Mouse (Mus musculus) CD4-positive helper T cell, adult 2 months (primary cell): Measurements from ENCODE around the gene Zc3h12a.

Source experiments
- DNase-seq: peaks from one replicate; pipeline ENCODE4 v3.0.0-alpha.2; 2012; ENCODE audit warnings: low read depth, missing footprints, low spot score

Gene Zc3h12a

DNA sequence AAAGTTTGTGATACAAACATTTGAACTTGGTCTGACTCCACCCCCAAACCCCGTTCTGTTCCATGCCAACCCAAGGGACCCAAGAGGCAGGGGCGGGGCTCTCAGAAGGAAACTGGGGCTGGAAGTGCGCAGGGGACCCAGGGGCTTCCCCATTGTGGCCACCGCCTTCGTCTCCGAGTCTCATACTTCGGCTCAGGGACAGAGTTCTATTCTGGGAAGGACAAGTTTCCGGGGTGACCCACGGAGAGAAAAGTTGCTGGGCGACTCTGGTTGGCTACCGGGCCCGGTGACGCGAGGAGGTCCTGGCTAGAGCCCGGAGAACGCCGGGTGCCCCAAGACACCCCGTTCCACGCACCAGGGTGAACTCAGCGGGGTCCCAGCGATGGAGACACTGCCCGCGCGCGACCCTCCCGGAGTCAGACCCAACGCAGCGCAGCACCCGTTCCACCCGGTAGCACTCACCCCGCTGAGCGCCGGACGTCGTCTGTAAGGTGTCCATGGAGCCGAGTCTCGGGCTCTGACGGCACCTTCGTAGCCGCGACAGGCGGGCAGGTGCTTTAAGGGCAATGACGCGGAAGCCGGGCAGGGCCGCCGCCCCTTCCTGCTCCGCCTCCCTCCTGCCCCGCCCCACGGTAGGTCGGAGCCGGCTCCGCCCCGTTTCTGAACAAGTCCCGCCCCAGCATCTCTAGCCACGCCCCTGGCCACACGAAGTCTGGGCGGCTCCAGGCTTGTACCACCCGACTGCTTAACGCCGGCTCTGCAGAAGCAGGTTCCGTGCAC, at the start of gene Zc3h12a:
Gene Zc3h12a (minus strand): TSS at position 536 of the 780 bp plus-strand sequence.
- peak; percentile 96 for DNase-seq

GRCm38 (mm10) chr4:125176639-125177165, 49.1 kb upstream of the Zc3h12a start:
- DNase-seq, result no peak

DNA sequence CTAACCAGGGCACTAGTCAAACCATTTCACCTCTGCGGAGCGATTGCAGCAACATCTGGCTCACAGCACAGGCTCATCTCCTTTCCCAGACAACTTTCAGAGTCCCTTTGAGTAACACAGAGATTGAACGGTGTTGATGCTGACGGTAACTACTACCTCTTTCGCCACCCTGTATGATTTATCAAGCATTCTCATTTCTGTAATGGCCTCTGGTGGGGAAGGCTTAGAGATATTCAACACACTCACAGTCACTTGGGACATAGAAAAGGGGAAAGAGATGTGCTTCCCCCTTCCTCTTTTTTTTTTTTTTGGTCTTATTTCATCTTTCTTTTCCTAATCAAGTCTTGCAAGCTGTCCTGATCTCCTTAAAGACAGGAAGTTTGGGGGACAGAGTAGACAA, 48.5 kb upstream of the Zc3h12a start:
- no peak for DNase-seq

DNA sequence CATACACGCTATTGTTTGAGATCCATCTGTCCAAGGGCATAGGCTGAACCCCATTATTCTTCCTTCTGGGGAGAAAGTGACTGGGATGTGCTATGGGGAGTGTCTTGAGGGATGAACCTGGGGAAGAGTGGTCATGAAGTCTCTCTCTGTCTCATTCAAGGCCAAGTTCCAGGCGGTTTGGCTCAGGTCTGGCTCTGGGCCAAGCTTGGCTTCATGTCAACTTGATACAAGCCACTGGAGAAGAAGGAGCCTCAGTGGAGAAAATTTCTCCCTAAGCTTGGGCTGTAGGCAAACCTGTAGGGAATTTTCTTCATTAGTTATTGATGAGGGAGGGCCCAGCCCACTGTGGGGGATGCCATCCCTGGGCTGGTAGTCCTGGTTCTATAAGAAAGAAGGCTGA, 48.0 kb upstream of the Zc3h12a start:
- no peak for DNase-seq

- no peak for DNase-seq
Measured at GRCm38 (mm10) chr4:125174516-125175185, 47.0 kb upstream of the Zc3h12a start.

GRCm38 (mm10) chr4:125173150-125173549, 45.5 kb upstream of the Zc3h12a start:
- no peak for DNase-seq

- no peak for DNase-seq
Measured at GRCm38 (mm10) chr4:125172736-125173135, 45.1 kb upstream of the Zc3h12a start.

GRCm38 (mm10) chr4:125167723-125168122, 40.1 kb upstream of the Zc3h12a start:
- no peak for DNase-seq

DNA sequence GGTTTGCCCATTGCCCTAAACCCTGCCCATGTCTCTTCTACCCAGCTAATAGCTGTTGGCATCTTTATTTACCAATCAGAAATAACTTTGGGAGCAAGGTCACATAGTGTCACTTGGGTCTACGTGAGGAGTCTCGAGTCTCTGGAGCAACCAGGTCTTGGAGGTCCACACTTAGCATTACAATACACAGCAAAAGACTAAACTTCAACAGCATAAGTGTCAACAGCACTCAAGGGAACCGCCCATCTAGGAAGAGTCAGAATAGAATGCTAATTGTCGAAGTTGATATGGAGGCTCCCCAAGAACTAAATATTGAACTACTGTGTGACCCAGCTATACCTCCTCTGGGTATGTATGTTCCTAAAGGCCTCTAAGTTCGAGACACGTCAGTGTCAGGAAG, 37.2 kb upstream of the Zc3h12a start:
- no peak for DNase-seq

- DNase-seq, result no peak
Measured at GRCm38 (mm10) chr4:125162701-125163100, 35.1 kb upstream of the Zc3h12a start.

GRCm38 (mm10) chr4:125161392-125161791, 33.8 kb upstream of the Zc3h12a start:
- DNase-seq, result no peak

DNA sequence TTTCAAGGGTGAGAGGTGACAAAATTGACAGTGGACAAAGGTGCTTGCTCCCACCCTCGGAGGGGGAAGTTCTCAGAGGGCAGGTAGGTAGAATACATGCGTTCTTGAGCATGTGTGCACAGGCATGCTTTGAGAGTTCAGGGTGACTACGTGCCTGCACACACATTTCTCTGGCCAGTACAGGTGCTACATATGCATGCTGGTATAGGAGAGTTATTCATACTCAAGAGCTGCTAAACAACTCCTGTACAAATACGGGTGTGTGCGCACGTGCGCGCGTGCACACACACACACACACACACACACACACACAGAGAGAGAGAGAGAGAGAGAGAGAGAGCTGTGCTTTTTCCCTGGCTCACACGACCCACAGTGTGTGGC, 33.3 kb upstream of the Zc3h12a start:
- no peak for DNase-seq

- peak; percentile 74 for DNase-seq
Measured at GRCm38 (mm10) chr4:125160320-125160950, 32.8 kb upstream of the Zc3h12a start.

DNA sequence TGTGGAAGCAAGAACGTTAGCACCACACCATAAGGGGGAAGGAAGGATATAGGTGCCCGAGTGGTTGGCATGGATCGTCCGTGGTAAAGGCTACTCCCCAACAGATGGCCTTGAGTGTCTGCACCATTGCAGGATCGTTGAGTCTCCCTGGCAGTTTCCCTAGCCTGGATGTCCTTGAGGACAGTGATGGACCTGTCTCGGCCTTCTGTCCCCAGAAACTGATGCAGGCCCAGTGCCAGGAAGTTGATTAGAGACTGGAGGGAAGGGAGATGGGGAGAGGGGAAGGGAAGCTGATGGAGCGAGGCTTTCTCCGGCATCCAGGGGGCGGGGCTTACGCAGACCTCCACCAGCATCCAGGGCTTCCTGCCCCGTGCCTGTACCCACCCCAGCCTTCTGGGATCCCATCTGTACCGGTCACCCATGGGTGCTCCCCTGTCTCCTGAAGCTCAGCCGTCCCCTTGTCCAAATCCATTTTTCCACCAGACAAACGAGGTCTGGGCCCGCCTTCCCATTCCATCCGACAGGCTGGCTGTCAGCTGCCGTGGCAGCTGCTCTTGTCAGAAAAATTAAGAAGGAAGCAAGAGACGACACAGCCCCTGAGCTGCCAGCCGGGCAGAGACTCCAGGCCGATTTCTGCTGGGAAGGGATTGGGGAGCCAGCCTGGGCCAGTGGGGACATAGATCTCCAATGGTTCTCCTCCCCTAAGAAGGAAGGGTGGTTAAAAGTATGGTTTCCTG, 31.1 kb upstream of the Zc3h12a start:
- no peak for DNase-seq

DNA sequence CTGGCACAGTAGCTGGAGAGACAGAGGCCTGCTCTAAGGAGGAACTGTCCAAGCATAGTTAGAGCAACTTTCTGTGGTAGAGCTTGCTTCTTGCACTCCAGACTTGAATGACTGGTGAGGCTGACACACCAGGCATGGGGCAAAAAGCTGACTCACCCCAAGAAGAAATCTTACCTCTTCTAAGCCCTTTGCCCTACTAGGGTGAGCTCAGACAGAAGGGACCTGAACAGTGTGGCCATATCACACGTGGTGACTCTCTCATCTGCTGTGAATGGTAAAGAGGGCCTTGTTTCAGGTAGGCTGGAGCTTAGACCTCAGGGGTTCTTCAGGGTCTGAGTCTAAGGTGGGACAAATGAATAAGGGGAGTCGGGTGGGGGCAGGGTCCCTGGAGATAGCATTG, 30.4 kb upstream of the Zc3h12a start:
- no peak for DNase-seq

DNA sequence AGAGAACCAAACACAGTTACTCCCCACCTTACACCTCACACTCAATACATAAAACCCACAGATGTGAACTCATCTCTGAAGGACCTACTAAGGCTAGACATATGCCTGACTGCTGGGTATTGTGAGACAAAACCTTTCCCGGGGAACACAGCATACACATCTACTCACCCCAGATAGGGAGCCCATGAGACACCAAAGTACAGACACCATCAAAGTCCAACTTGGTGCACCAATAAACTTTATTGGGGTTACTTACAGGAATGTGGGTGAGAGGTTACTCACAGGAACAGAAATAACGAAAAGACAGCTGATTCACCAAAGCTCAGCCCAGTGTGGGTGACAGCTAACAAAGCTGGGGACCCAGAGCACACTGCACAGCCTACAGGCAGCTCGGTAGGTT, 29.7 kb upstream of the Zc3h12a start:
- DNase-seq, result no peak

DNA sequence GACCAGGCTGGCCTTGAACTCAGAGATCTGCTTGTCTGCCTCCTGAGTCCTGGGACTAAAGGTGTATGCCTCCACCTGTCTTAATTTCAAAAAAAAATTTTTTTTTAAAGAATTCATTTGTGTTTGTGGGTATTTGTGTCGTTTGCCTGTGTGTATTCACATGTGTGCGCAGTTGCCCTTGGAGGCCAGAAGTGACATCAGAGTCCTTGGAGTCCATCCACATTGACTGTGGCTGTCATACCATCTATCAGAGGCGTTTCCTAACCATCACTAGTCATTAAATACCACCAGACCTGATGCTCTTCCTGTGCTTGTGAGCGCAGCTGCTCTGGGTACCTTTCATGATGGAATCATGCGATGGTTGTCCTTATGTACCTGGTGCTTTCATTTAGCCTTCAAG, 28.0 kb upstream of the Zc3h12a start:
- DNase-seq, result no peak

- DNase-seq, result no peak
Measured at GRCm38 (mm10) chr4:125153659-125154241, 26.1 kb upstream of the Zc3h12a start.

- no peak for DNase-seq
Measured at GRCm38 (mm10) chr4:125152469-125152868, 24.8 kb upstream of the Zc3h12a start.

DNA sequence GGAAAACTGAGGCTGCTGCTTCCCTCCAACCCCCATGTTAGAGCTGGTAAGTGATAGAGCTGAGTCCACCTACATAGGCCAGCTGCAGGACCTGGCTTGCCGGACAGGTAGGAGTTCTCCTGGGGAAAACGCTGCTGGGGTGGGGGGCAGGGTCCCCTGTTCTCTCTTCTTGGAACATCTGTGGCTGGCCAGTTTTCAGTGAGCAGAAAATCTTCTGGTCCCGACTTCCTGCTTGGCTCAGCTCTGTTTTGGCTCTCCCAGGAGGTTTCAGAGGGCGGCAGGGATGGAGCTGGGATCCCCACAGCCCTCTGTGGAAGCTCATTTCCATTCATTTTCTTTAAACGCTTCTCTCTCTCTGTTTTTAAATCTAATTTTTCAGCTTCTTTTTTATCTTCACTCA, 21.8 kb upstream of the Zc3h12a start:
- DNase-seq, result no peak

DNA sequence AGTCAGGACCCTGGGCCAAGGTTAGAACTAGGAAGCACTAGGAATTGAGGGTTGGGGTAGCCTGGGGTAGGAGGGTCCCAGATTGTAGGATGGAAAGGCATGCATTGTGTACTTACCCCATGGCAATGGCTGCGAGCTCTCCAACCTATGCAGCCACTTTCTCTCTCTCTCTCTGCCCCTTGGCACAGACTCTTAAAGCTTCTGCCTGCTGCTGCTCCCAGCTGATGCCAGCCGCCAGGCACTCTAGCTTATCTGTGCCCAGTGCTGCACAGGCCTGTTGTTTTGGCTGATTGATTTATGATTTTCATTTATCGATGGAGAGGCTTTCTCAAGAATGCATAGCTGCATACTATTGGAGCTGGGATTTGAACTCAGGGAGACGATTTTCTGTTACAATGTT, 20.3 kb upstream of the Zc3h12a start:
- DNase-seq, result no peak
